10 mouse cellular contexts compared by ENCODE assay signal in the genomic region with DNA sequence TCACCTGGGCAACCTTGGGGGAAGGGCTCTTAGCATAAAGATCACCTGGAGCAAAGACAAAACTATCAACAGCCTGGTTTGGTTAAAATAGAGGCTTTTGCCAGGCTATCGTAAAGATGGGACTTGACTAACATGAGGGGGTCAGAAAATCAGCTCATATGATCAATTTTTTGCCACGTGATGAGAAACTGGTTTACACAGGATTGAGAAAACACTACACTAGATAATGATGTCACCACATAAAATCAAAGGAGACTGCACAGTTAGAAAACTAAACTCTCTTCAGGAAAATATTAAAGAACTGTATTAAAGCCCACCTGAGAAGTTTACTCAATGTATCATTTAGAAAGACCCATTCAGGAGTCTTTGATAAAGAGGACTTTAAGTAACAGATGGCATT. TPM values are rescaled to one million over a fixed set of nuclear protein-coding genes. Genes with fewer than 3 reads are reported as not detected.
A peak's percentile ranks its signal among the peaks of the same experiment; 100 is the strongest.
DNase-seq lines count a peak whose midpoint lies in the region; ATAC-seq lines count a peak whose summit lies in the region.
"Had no signal": no experiment of that assay in that cellular context is flagged by ENCODE, and none has a peak within 500 bp of the region (broad histone marks: within the 10 kb centered on the region; RNA-seq: fewer than 3 reads in every experiment).

No protein-coding gene starts in this region.

- ATAC-seq in kidney, embryonic 16.5 days (ENCODE audit: low FRiP score, low TSS enrichment), result no peak
- ATAC-seq in embryonic facial prominence, embryonic 11.5 days (replicated peaks; ENCODE audit: insufficient number of reproducible peaks, low FRiP score, low TSS enrichment, low read depth), result no peak
- ATAC-seq in hindbrain, embryonic 16.5 days, result no peak
- no peak for ATAC-seq in midbrain, embryonic 16.5 days
- ATAC-seq in monocyte, adult 5-6 weeks (replicated peaks; ENCODE audit: insufficient number of reproducible peaks, low FRiP score, low TSS enrichment, poor library complexity, severe bottlenecking), result no peak

- 0 out of 2 replicates have a peak overlapping the region, but pooled peaks have one; percentile 19 for H3K9ac ChIP-seq in kidney, embryonic 16.5 days (replicated peaks; ENCODE audit: low read length)
- no peak overlapping the region for H3K9ac ChIP-seq in embryonic facial prominence, embryonic 11.5 days (replicated peaks; ENCODE audit: low read length)
- H3K9ac ChIP-seq in hindbrain, embryonic 16.5 days (ENCODE audit: low read depth, low read length), result no peak overlapping the region
- H3K9ac ChIP-seq in midbrain, embryonic 16.5 days (ENCODE audit: low read depth, low read length), result 0 out of 2 replicates have a peak overlapping the region, but pooled peaks have one; percentile 5

- H3K27me3 ChIP-seq in kidney, embryonic 16.5 days (ENCODE audit: insufficient read depth, low read length), result no peaks in the 10 kb centered on the region
- no peaks in the 10 kb centered on the region for H3K27me3 ChIP-seq in embryonic facial prominence, embryonic 11.5 days (ENCODE audit: control insufficient read depth, insufficient read depth, low read length)
- H3K27me3 ChIP-seq in hindbrain, embryonic 16.5 days (replicated peaks; ENCODE audit: control insufficient read depth, insufficient read depth, low read length), result no peaks in the 10 kb centered on the region
- no peaks in the 10 kb centered on the region for H3K27me3 ChIP-seq in midbrain, embryonic 16.5 days (ENCODE audit: control insufficient read depth, insufficient read depth, low read depth, low read length)

- H3K36me3 ChIP-seq in kidney, embryonic 16.5 days (ENCODE audit: insufficient read depth, low read length), result 0 out of 2 replicates have a peak, but pooled peaks cover 5% of the 10 kb centered on the region
- H3K36me3 ChIP-seq in embryonic facial prominence, embryonic 11.5 days (replicated peaks; ENCODE audit: control insufficient read depth, insufficient read depth, low read depth, low read length), result no peaks in the 10 kb centered on the region
- no peaks in the 10 kb centered on the region for H3K36me3 ChIP-seq in hindbrain, embryonic 16.5 days (ENCODE audit: control insufficient read depth, insufficient read depth, low read length)
- 0 out of 2 replicates have a peak, but pooled peaks cover 6% of the 10 kb centered on the region for H3K36me3 ChIP-seq in midbrain, embryonic 16.5 days (ENCODE audit: control insufficient read depth, insufficient read depth, low read length)

- H3K9me3 ChIP-seq in kidney, embryonic 16.5 days (ENCODE audit: low read length), result no peaks in the 10 kb centered on the region
- H3K9me3 ChIP-seq in embryonic facial prominence, embryonic 11.5 days (replicated peaks; ENCODE audit: control insufficient read depth, low read length), result no peaks in the 10 kb centered on the region
- no peaks in the 10 kb centered on the region for H3K9me3 ChIP-seq in hindbrain, embryonic 16.5 days (ENCODE audit: control insufficient read depth, low read length)
- H3K9me3 ChIP-seq in midbrain, embryonic 16.5 days (replicated peaks; ENCODE audit: control insufficient read depth, low read length, poor library complexity, severe bottlenecking), result no peaks in the 10 kb centered on the region

- DNase-seq in kidney, adult 18-20 months, result no peak
- DNase-seq in embryonic facial prominence, embryonic 11.5 days (ENCODE audit: low spot score), result no peak
- no peak for DNase-seq in spleen, postnatal 36 days (ENCODE audit: low spot score in 2 of 2)
- no peak for DNase-seq in layer of hippocampus, adult 18-20 months (ENCODE audit: low spot score in 2 of 2)
- DNase-seq: kidney, adult 11 months had no signal

- WGBS in kidney, embryonic 16.5 days, result 47% methylated on average over 2 of the region's 2 CpGs
- WGBS in embryonic facial prominence, embryonic 11.5 days, result 59% methylated on average over 2 of the region's 2 CpGs
- 58% methylated on average over 2 of the region's 2 CpGs for WGBS in hindbrain, embryonic 16.5 days
- 54% methylated on average over 2 of the region's 2 CpGs for WGBS in midbrain, embryonic 16.5 days

- peaks cover 9% of the 10 kb centered on the region for H3K4me1 ChIP-seq in kidney, embryonic 16.5 days (ENCODE audit: insufficient read depth, low read length)
- H3K4me1 ChIP-seq in embryonic facial prominence, embryonic 11.5 days (ENCODE audit: control insufficient read depth, insufficient read depth, low read length), result peaks cover 4% of the 10 kb centered on the region; the same call in 1 of the 2 replicates
- H3K4me1 ChIP-seq in hindbrain, embryonic 16.5 days (ENCODE audit: control insufficient read depth, insufficient read depth, low read depth, low read length), result peaks cover 11% of the 10 kb centered on the region
- H3K4me1 ChIP-seq in midbrain, embryonic 16.5 days (ENCODE audit: control insufficient read depth, insufficient read depth, low read length), result peaks cover 19% of the 10 kb centered on the region

- H3K27ac ChIP-seq in kidney, embryonic 16.5 days (ENCODE audit: low read length), result no peak overlapping the region
- H3K27ac ChIP-seq in embryonic facial prominence, embryonic 11.5 days (replicated peaks; ENCODE audit: low read depth, low read length), result no peak overlapping the region
- no peak overlapping the region for H3K27ac ChIP-seq in hindbrain, embryonic 16.5 days (ENCODE audit: low read depth, low read length)
- H3K27ac ChIP-seq in midbrain, embryonic 16.5 days (ENCODE audit: low read length), result no peak overlapping the region

- peak overlapping the region; percentile 75 for H3K4me2 ChIP-seq in kidney, embryonic 16.5 days (replicated peaks; ENCODE audit: low read depth, low read length)
- H3K4me2 ChIP-seq in embryonic facial prominence, embryonic 11.5 days (ENCODE audit: low read depth, low read length), result peak overlapping the region; percentile 64
- peak overlapping the region; percentile 55 for H3K4me2 ChIP-seq in hindbrain, embryonic 16.5 days (ENCODE audit: low read length)
- peak overlapping the region; percentile 63 for H3K4me2 ChIP-seq in midbrain, embryonic 16.5 days (ENCODE audit: low read length)

- H3K4me3 ChIP-seq in kidney, embryonic 16.5 days (ENCODE audit: low read length), result peak overlapping the region; percentile 96
- H3K4me3 ChIP-seq in embryonic facial prominence, embryonic 11.5 days (ENCODE audit: low read depth, low read length), result peak overlapping the region; percentile 96
- peak overlapping the region; percentile 93 for H3K4me3 ChIP-seq in hindbrain, embryonic 16.5 days (ENCODE audit: low read length)
- H3K4me3 ChIP-seq in midbrain, embryonic 16.5 days (ENCODE audit: low read depth, low read length), result peak overlapping the region; percentile 97

RNA-seq across cellular contexts. Expression of gene Rnf11, which starts 9.4 kb away (rescaled TPM):
- 29.0 and 29.3 TPM in 2 replicates for polyA plus RNA-seq in kidney, embryonic 16.5 days (2015; fragmentation: Nextera tagmentation; extraction: Ambion mirVana)
- polyA plus RNA-seq in embryonic facial prominence, embryonic 11.5 days (2014; fragmentation: Nextera tagmentation; extraction: Ambion mirVana), result 48.3 and 50.8 TPM in 2 replicates
- polyA plus RNA-seq in hindbrain, embryonic 16.5 days (2015; fragmentation: Nextera tagmentation; extraction: Ambion mirVana), result 58.8 and 60.3 TPM in 2 replicates
- polyA plus RNA-seq in midbrain, embryonic 16.5 days (2015; fragmentation: Nextera tagmentation; extraction: Ambion mirVana), result 64.3 and 68.5 TPM in 2 replicates
- total RNA-seq in monocyte, adult 5-6 weeks (2017), result 46.2 to 50.2 TPM (median 49.4 TPM) in 3 replicates
- total RNA-seq in layer of hippocampus, adult 18-20 months (2021), result 100 to 1,000 TPM; 177 to 178 TPM

RNA-seq across cellular contexts. Expression of gene 4930522H14Rik, which starts 56.0 kb away (rescaled TPM):
- not detected in 2 replicates for polyA plus RNA-seq in kidney, embryonic 16.5 days (2015; fragmentation: Nextera tagmentation; extraction: Ambion mirVana)
- polyA plus RNA-seq in embryonic facial prominence, embryonic 11.5 days (2014; fragmentation: Nextera tagmentation; extraction: Ambion mirVana), result not detected in 2 replicates
- polyA plus RNA-seq in hindbrain, embryonic 16.5 days (2015; fragmentation: Nextera tagmentation; extraction: Ambion mirVana), result not detected in 2 replicates
- polyA plus RNA-seq in midbrain, embryonic 16.5 days (2015; fragmentation: Nextera tagmentation; extraction: Ambion mirVana), result not detected in 2 replicates
- total RNA-seq in monocyte, adult 5-6 weeks (2017), result not detected in 3 replicates
- not detected for total RNA-seq in layer of hippocampus, adult 18-20 months (2021)
- polyA plus RNA-seq: small intestine, adult 2 months had no signal

Comparison
In these comparisons a context has a peak if more than half of its experiments do, and no peak if none do; other contexts are left out.
1. H3K9ac ChIP-seq: peak in kidney, embryonic 16.5 days (single experiment) and midbrain, embryonic 16.5 days (single experiment); none in embryonic facial prominence, embryonic 11.5 days (single experiment) and hindbrain, embryonic 16.5 days (single experiment).
2. Peak in every context shown above with its lines, with median percentiles within 50 percentile points of each other: H3K4me2 ChIP-seq and H3K4me3 ChIP-seq.